ENCODE assay signal across 9 mouse cellular contexts in the genomic region with DNA sequence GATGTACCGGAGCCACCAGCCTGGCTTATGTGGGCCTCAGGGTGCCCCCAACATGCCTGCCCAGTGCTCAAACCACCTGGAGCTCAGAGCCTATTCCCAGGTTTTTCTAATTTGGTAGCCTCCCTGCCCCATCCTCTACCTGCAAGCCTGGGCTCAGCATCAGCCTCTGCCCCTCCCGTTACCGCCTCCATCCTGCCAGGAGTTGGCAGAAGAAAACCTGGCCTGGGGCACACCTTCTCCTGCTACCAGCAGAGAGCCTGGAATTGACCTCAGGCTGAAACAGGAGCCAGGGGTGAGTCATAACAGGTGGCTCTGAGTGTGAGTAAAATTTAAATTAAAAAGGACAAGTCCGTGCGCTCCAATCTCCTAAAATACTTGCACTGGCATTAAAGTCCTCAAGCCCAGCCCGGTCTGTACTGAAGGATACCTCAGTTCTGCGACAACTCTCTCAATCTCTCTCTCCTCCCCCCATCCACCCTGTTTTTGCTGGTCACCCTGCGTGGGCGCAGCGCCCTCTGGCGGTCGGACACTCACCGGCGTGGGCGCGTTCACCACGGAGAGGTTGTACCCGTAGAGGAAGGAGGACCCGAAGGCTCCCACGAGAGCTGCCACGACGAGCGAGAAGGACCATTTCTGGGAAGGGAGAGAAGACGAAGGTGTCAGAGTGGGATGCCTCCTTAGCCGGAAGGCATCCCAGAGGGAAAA. TPM values are rescaled to one million over a fixed set of nuclear protein-coding genes. Genes with fewer than 3 reads are reported as not detected.
DNase-seq lines count a peak whose midpoint lies in the region; ATAC-seq lines count a peak whose summit lies in the region.
"Had no signal": no experiment of that assay in that cellular context is flagged by ENCODE, and none has a peak within 500 bp of the region (broad histone marks: within the 10 kb centered on the region; RNA-seq: fewer than 3 reads in every experiment).

No protein-coding gene starts in this region.

- H3K27me3 ChIP-seq in kidney, embryonic 16.5 days (ENCODE audit: insufficient read depth, low read length), result no peaks in the 10 kb centered on the region
- H3K27me3 ChIP-seq in hindbrain, embryonic 16.5 days (replicated peaks; ENCODE audit: control insufficient read depth, insufficient read depth, low read length), result no peaks in the 10 kb centered on the region; the same call in 1 of the 2 replicates
- no peaks in the 10 kb centered on the region for H3K27me3 ChIP-seq in forebrain, embryonic 16.5 days (replicated peaks; ENCODE audit: control insufficient read depth, insufficient read depth, low read length)

- H3K4me2 ChIP-seq in kidney, embryonic 16.5 days (replicated peaks; ENCODE audit: low read depth, low read length), result no peak overlapping the region
- no peak overlapping the region for H3K4me2 ChIP-seq in hindbrain, embryonic 16.5 days (ENCODE audit: low read length)
- H3K4me2 ChIP-seq in forebrain, embryonic 16.5 days (ENCODE audit: low read length), result no peak overlapping the region
- H3K4me2 ChIP-seq: heart, embryonic 15.5 days had no signal

- H3K27ac ChIP-seq in kidney, embryonic 16.5 days (ENCODE audit: low read length), result no peak overlapping the region
- no peak overlapping the region for H3K27ac ChIP-seq in hindbrain, embryonic 16.5 days (ENCODE audit: low read depth, low read length)
- H3K27ac ChIP-seq in forebrain, embryonic 16.5 days (ENCODE audit: low read length), result no peak overlapping the region
- H3K27ac ChIP-seq: heart, embryonic 15.5 days had no signal

- ATAC-seq in kidney, embryonic 16.5 days (ENCODE audit: low FRiP score, low TSS enrichment), result no peak
- no peak for ATAC-seq in hindbrain, embryonic 16.5 days
- ATAC-seq in forebrain, embryonic 16.5 days, result no peak

- peaks cover 23% of the 10 kb centered on the region for H3K4me1 ChIP-seq in kidney, embryonic 16.5 days (ENCODE audit: insufficient read depth, low read length)
- H3K4me1 ChIP-seq in hindbrain, embryonic 16.5 days (ENCODE audit: control insufficient read depth, insufficient read depth, low read depth, low read length), result peaks cover 12% of the 10 kb centered on the region
- peaks cover 13% of the 10 kb centered on the region for H3K4me1 ChIP-seq in forebrain, embryonic 16.5 days (replicated peaks; ENCODE audit: control insufficient read depth, insufficient read depth, low read length)

- no peaks in the 10 kb centered on the region for H3K36me3 ChIP-seq in kidney, embryonic 16.5 days (ENCODE audit: insufficient read depth, low read length)
- H3K36me3 ChIP-seq in hindbrain, embryonic 16.5 days (ENCODE audit: control insufficient read depth, insufficient read depth, low read length), result no peaks in the 10 kb centered on the region
- H3K36me3 ChIP-seq in forebrain, embryonic 16.5 days (ENCODE audit: control insufficient read depth, insufficient read depth), result no peaks in the 10 kb centered on the region
- H3K36me3 ChIP-seq: heart, embryonic 15.5 days had no signal

- H3K4me3 ChIP-seq in kidney, embryonic 16.5 days (ENCODE audit: low read length), result no peak overlapping the region
- no peak overlapping the region for H3K4me3 ChIP-seq in hindbrain, embryonic 16.5 days (ENCODE audit: low read length)
- H3K4me3 ChIP-seq in forebrain, embryonic 16.5 days (replicated peaks; ENCODE audit: low read length), result no peak overlapping the region
- H3K4me3 ChIP-seq: heart, embryonic 15.5 days had no signal

- DNase-seq in kidney, postnatal 14 days, result peak; percentile 37
- peak; percentile 42 for DNase-seq in adrenal gland, adult 2 months
- peak; percentile 90 to 94 for DNase-seq in cerebellum, postnatal 10 days
- DNase-seq in layer of hippocampus, postnatal 10 days (ENCODE audit: low spot score in 2 of 2), result peak; percentile 81 to 84
- peak; percentile 69 to 80 for DNase-seq in right cerebral cortex, postnatal 10 days (ENCODE audit: low spot score in 2 of 2)

- no peak overlapping the region for H3K9ac ChIP-seq in kidney, embryonic 16.5 days (replicated peaks; ENCODE audit: low read length)
- H3K9ac ChIP-seq in hindbrain, embryonic 16.5 days (ENCODE audit: low read depth, low read length), result no peak overlapping the region
- no peak overlapping the region for H3K9ac ChIP-seq in forebrain, embryonic 16.5 days (replicated peaks; ENCODE audit: low read depth, low read length)
- H3K9ac ChIP-seq: heart, embryonic 15.5 days had no signal

- 89% methylated on average over 25 of the region's 25 CpGs for WGBS in kidney, embryonic 16.5 days
- WGBS in hindbrain, embryonic 16.5 days, result 89% methylated on average over 25 of the region's 25 CpGs
- WGBS in forebrain, embryonic 16.5 days, result 89% methylated on average over 25 of the region's 25 CpGs

- H3K9me3 ChIP-seq in kidney, embryonic 16.5 days (ENCODE audit: low read length), result no peaks in the 10 kb centered on the region
- no peaks in the 10 kb centered on the region for H3K9me3 ChIP-seq in hindbrain, embryonic 16.5 days (ENCODE audit: control insufficient read depth, low read length)
- no peaks in the 10 kb centered on the region for H3K9me3 ChIP-seq in forebrain, embryonic 16.5 days (ENCODE audit: control insufficient read depth, low read length)
- H3K9me3 ChIP-seq: heart, embryonic 15.5 days had no signal

RNA-seq across cellular contexts. Expression of gene Slc2a9, which starts 25.9 kb away (rescaled TPM):
- polyA plus RNA-seq in kidney, embryonic 16.5 days (2015; fragmentation: Nextera tagmentation; extraction: Ambion mirVana), result 1.8 and 2.4 TPM in 2 replicates
- 1 to 10 TPM; 1.3 to 2.1 TPM for total RNA-seq in adrenal gland, adult 2 months (2021)
- 2.3 and 2.8 TPM in 2 replicates for polyA plus RNA-seq in adrenal gland, adult 2 months (2012; rRNA removed)
- total RNA-seq in layer of hippocampus, postnatal 10 days (2021), result 1 to 10 TPM; 3.1 to 3.3 TPM
- 0.44 and 0.77 TPM in 2 replicates for polyA plus RNA-seq in hindbrain, embryonic 16.5 days (2015; fragmentation: Nextera tagmentation; extraction: Ambion mirVana)
- polyA plus RNA-seq in forebrain, embryonic 16.5 days (2015; fragmentation: Nextera tagmentation; extraction: Ambion mirVana), result 0.35 and 0.53 TPM in 2 replicates

Comparison
In these comparisons a context has a peak if more than half of its experiments do, and no peak if none do; other contexts are left out.
1. DNase-seq: peak in every context shown above with its lines; median percentile 92 in cerebellum, postnatal 10 days; 82 in layer of hippocampus, postnatal 10 days; 74 in right cerebral cortex, postnatal 10 days; 42 in adrenal gland, adult 2 months; 37 in kidney, postnatal 14 days.